Mouse (Mus musculus): ENCODE measurements at regions not wholly inside any gene's neighbourhood (a gene's known extent, or its start where the extent isn't known, plus 50 kb on each side); places are given as distances from the start of the nearest gene placed in this dataset.

DNA sequence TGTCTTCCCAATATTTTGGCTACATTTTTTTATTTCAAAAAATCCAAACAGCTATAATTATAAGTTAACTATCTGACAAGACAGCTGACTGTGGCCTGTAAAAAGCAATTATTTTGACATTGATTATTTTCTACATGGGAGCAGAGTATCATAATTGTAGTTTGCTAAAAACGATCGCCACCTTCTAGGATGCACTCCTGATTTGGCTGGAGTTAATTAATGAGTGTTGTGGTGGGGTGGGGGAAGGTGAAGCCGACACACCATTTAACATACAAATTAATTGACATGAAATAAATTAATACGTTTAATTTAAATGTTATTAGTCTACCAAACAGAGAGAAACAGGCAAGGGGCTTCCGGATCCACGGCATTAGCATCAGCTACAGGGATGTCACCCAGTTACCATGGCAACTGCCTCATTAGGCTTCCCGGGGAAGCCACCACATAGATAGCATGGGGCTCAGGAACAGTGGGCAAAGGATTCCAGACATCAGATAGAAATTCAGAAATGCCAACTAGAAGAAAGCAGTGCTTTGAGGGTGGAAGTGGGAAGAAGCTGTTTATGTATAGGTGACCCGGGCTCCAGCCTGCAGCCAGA, 255.9 kb downstream of the Prdm2 start:
- peak; percentile 62 to 71 for DNase-seq

- DNase-seq, result peak; percentile 74 to 83
These were observed 256.4 kb downstream of the Prdm2 start for GRCm38 (mm10) chr4:142956376-142956775.

DNA sequence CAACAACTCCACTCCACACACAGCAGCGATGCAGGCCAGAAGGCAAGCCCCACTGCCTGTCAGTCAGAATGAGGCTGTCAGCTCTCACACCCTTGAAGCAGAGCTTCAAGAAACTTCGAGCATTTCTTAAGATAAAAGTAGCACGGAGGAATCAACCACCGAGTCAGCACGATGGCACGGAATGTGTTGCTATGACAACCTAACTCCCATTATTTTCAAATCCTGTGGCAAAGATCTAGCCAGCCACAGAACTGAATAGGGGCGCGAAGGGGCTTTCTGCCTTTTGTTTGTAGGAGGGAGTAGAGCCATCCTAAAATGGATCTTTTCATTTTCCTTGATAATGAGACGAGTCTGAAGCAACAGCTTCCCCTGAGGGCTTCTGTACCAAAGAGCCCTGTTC, 259.1 kb downstream of the Prdm2 start:
- no peak for DNase-seq

DNA sequence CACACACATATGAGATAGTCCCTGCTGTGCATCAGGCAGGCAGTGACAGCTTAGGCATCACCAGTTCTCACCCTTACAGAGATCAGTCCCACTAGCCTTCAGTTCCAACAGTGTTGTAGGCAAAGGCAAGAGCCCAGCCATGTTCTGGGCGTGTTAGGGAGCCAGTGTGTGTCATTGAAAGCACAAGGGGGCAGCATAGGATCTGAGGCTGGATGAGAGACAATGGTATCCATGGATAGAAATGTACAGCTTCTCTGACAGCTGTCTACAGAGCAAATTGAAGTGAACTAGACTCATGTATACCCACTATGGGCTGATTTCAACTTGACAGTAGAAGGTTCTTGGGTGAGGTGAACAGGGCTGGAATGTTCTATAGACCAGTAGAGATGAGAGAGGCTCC, 259.9 kb downstream of the Prdm2 start:
- peak in 1 of 2 experiments; percentile 17 for DNase-seq

- peak; percentile 59 to 71 for DNase-seq
These were observed 265.1 kb downstream of the Prdm2 start for GRCm38 (mm10) chr4:142947673-142948072.

DNA sequence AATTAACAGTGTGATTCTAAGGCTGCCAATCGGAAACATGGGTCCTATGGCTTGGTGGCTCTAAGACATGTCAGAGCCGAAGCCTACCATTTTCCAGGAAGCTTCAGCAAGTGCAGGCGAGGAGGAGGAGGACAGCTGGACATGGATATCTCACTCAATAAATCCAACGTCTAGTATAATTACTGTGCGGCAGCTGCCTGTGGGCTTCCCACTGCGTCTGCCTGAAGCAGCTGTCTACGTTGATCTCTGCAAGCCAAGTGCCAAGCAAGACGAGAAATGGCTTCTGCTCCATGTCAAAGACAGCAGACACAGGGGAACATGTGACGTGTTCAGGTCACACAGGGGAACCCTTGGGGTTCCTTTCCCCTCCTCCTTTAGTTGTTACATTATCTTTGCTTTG, 279.2 kb downstream of the Prdm2 start:
- DNase-seq, result peak; percentile 74 to 77

DNA sequence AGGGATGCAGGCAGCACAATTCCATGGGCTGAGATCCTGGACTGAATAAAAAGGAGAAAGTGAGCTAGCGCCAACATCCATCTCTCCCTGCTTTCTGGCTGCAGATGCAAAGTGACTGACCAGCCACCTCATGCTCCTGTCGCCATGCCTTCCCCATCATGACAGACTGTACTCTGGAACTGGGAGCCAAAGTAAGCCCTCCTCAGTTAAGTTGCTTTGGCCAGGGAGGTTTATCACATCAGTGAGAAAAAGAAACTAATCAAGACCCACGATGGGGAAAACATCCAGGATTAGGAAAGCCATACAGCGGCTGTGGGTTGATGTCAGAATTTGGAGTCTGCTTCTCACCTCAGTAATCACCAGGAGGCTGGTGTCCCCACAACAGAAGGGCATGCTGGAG, 283.6 kb downstream of the Prdm2 start:
- DNase-seq, result no peak

DNA sequence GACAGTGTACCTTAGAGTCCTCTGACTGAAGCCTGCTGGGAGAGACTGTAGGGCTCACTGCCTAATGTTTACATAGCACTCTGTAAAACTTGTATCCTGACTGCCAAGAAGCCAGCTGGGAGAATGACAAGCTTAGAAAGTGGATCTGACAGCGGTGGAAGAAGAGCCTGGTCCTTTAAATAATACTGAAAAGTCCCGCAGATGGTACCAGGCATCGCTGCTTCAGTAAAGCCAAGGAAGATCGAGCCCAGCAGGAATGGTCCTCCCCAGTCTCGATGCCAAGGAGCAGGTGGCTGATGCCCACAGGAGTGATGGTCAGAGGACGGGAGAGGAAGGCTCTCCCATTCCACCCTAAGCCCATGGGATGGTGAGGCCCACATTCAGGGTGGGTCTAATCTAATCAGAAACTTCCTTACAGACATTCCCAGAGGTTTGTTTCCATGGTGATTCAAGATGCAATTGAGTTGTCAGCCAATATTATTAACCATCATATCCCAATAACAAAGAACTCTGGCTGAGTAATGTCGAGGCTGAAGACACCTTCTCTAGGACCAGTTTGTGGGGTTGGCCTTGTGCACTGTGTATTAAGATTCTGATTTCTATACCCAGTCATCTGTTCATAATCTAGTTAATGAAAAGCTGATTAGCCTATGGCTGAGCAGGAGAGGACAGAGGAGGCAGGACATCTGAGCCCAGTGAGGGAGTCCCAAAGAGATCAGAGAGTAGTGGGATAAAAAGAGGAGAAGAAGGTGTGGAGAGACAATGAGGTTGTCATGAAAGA, 285.3 kb downstream of the Prdm2 start:
- DNase-seq, result peak; percentile 73 to 85

DNA sequence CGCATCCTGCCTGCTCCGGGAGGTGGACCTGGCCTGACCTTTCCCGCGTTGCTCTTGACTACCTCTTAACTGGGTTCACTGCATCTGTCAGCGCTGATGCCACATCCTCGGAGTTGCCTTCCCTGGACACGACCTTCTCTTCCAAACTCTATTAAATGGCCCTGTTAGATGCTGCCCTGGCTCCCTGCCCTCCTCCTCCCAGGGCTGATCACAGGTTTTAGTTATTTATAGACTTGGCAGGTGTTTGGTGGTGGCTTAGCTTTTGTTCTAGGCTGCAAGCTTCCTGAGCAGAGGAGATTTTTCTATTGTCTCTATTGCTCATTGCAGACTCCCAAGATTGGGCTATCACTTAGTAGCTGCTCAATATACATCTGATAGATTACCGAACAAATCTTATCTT, 287.7 kb downstream of the Prdm2 start:
- peak; percentile 81 to 82 for DNase-seq

GRCm38 (mm10) chr4:142909355-142909947, 303.3 kb downstream of the Prdm2 start:
- DNase-seq, result peak; percentile 18 to 28

DNA sequence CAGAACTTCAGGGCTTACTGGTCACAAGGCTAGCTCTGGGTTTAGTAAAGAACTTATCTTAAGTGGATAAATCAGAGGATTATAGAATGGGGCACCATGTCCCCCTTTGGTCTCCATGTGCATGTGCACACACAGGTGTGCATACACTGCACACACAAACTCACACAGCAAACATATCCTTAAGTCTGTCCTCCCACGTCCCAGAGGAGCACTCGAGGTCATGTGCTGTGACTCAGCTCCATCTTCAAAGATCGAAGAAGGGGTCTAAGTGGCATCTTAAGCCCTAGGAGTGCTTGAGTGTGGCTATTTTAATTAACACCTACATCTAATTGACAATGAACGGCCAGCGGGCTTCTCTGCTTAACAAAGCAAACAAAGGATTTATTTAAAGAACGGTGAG, 304.0 kb downstream of the Prdm2 start:
- no peak for DNase-seq

- peak; percentile 52 to 54 for DNase-seq
These were observed 309.3 kb downstream of the Prdm2 start for GRCm38 (mm10) chr4:142903356-142904032.

GRCm38 (mm10) chr4:142900792-142901191, 312.0 kb downstream of the Prdm2 start:
- DNase-seq, result no peak

- DNase-seq, result no peak
These were observed 313.8 kb downstream of the Prdm2 start for GRCm38 (mm10) chr4:142898994-142899393.

DNA sequence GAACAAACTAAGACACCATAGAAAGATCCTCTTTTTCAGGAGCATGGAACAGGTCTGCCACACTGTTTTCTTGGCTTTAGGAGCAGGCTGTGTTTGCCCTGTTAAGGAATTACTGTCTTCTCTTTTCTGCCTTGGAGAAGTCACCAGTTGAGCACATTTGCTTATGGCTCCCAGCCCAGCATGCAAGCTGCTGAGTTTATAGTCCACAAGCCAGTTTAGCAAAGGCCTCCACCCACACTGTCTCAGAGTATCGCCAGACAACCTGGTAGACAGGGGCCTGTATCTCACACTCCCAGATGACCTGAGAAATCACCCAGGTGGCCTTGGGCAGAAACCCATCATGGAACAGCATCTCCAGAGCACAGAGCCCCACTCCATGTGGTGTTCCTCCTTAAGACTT, 322.1 kb downstream of the Prdm2 start:
- peak; percentile 52 to 60 for DNase-seq

DNA sequence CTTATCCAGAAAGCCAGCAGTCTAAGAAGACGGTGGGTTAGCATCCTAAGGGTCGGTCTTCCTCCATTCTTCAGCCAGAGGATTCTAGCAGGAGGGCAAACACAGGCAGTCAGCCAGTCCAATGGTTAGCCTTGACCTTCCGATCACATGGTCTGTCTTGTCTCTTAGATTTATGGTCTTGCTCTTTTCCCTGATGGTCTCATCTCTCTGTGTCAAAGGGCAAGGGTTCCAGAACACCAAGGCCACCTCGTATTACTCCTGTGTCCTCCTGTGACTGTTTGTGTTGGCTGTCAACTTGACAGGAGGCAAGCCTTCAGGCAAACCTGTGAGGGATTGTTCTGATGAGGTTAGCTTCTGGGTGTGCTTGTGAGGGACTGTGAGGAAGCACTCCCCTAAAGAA, 323.9 kb downstream of the Prdm2 start:
- no peak for DNase-seq

GRCm38 (mm10) chr4:142887876-142888275, 324.9 kb downstream of the Prdm2 start:
- DNase-seq, result peak; percentile 70 to 71

DNA sequence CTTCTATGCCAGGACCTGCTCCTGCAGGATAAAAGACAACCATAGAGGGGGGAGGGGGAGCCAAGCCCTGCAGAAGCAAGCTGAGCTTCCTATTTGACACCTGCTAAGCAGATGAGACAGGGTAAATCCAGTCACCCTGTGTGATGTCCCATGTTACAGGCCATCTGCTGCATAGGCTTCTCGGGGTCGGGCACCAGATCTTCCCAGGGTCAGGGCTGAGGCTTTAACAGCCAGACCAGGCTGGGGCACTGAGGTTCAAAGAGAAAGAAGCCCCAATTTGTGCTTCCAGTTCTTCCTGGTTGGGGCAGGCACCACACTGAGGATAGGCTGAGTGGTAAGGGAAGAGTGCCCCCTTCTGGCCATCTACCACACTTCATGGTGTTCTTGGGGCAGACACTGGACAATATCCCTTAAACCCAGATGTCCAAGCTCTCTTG, 332.5 kb downstream of the Prdm2 start:
- peak; percentile 92 to 94 for DNase-seq

GRCm38 (mm10) chr4:142876151-142876550, 336.6 kb downstream of the Prdm2 start:
- DNase-seq, result peak; percentile 90 to 91

GRCm38 (mm10) chr4:142875105-142875504, 337.7 kb downstream of the Prdm2 start:
- DNase-seq, result no peak

DNA sequence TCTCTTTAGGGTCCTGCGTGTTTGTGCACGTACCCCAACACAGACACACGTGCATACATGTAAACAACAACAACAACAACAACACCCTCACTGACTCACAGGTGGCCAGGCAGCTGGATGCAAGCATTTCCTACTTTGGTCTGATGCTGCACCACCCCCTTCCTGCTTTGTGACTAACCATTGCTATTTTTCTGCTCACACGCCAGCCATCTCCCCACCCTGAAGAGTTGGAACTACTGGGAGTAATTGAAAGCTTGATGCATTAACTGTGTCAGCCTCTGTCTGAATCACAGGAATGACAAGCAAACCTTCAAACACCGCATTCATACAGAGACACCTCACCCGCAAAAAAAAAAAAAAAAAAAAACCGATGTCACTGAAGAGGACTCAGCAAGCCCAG, 346.5 kb downstream of the Prdm2 start:
- DNase-seq, result no peak

DNA sequence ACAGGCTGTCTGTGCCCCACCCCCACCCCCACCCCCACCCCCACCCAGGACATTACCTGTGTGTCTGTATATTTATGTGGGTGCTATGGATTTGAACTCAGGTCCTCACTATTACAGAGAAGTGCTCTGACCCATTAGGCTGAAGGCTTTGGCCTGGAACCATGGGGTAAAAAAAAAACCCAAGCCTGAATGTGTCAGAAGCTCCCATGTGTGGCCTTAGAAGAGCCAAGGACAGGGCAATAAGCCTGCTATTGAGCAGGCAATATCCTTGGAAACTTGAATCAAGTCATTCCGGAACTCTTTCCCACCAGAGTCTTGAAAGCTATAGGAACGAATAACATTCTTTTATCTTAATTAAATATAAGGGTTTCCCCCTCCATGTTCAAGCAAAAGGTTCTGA, 347.2 kb downstream of the Prdm2 start:
- no peak for DNase-seq

DNA sequence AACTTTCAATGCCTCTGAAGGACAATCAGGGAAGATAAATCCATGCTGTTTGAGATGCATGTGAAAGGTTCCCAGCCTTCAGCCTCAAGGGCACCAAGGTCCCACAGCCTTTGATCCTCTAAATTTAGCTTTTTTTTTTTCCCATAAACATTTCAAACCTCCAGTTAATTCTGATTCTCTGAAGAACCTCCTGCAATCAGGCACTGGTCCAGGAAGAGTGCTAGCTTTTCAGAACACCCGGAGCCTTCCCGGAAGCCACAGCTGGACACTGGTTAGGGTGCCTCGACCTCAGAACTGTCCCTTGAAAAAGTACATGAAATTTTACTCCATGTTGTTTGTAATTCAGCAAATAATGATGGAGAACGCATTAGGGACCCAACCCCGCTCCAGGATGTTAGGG, 348.9 kb downstream of the Prdm2 start:
- DNase-seq, result no peak

All from cerebellum, postnatal 10 days (tissue).